Mouse (Mus musculus): ENCODE measurements around the gene Iqsec1.

DNA sequence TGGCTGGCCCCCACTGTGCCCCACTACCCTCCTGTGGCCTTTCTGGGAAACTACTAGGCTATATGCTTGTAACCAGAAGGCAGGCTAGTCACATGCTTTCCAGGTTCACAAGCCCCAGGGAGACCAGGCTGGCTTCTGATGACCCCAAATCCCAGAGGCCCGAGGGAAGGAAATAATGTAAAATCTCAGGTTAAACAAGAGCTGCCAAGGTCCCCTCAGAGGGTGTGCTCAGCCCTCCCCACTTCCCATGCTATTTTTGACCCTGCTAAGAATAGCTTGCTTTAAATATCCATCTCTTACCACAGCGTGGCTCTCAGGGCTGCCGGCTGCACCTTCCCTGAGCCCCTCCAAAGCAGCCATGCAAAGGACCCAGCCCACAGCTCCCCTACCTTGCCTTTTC, 299.7 kb downstream of the Iqsec1 start:
- TF ChIP-seq CTCF (IDR thresholded peaks at IDR 0.05; ENCODE audit: low read depth, low read length) (no peak), POLR2A (IDR thresholded peaks at IDR 0.05; ENCODE audit: extremely low read depth, insufficient read depth, low read length) (no peak)
